Comparison of ENCODE assay signal across 17 mouse cellular contexts in the genomic region with DNA sequence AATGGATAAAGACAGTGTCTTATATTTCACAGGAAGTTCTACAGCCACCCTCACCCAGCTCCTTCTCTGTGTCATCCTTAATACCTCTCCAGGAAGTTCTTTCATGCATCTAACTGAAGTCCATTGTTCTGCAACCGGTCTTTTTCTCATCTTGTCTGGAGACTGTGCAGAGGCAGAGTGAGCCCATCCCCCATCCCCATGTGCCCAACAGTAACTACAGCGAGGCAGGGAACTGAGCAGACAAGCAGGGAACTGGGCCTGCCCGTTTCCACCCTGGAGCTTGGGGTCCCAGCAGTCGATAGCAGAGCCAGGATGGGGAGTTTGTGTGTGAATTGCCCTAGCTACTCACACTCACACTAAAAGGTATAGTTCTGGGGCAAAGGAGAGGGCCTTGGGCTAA. TPM values are rescaled to one million over a fixed set of nuclear protein-coding genes. Genes with fewer than 3 reads are reported as not detected.
DNase-seq lines count a peak whose midpoint lies in the region; ATAC-seq and TF ChIP-seq lines count a peak whose summit lies in the region.
"Had no signal": no experiment of that assay in that cellular context is flagged by ENCODE, and none has a peak within 500 bp of the region (broad histone marks: within the 10 kb centered on the region; RNA-seq: fewer than 3 reads in every experiment).

No protein-coding gene starts in this region.

- TF ChIP-seq CTCF in heart, postnatal 0 days (IDR thresholded peaks at IDR 0.05; ENCODE audit: low read depth) = no peak
- no peak for TF ChIP-seq CTCF in heart, adult 2 months (IDR thresholded peaks at IDR 0.05)

- intact Hi-C loops in heart, adult 2 months (cut with DNase I) = no loop called here

- H3K27me3 ChIP-seq in heart, postnatal 0 days (ENCODE audit: control insufficient read depth, insufficient read depth, low read length) = no peaks in the 10 kb centered on the region
- H3K27me3 ChIP-seq in heart, adult 2 months (ENCODE audit: control insufficient read depth, insufficient read depth, low read length) = no peaks in the 10 kb centered on the region
- no peaks in the 10 kb centered on the region for H3K27me3 ChIP-seq in midbrain, embryonic 11.5 days (ENCODE audit: control insufficient read depth, insufficient read depth, low read length)
- H3K27me3 ChIP-seq in midbrain, embryonic 13.5 days = no peaks in the 10 kb centered on the region
- no peaks in the 10 kb centered on the region for H3K27me3 ChIP-seq in limb, embryonic 11.5 days (ENCODE audit: control insufficient read depth, insufficient read depth, low read length)
- H3K27me3 ChIP-seq: embryonic facial prominence, embryonic 12.5 days; heart, embryonic 13.5 days had no signal

- no peaks in the 10 kb centered on the region for H3K9me3 ChIP-seq in heart, postnatal 0 days (replicated peaks; ENCODE audit: control insufficient read depth, low read length)
- no peaks in the 10 kb centered on the region for H3K9me3 ChIP-seq in midbrain, embryonic 11.5 days (ENCODE audit: control insufficient read depth, low read length)
- H3K9me3 ChIP-seq in midbrain, embryonic 13.5 days = no peaks in the 10 kb centered on the region
- no peaks in the 10 kb centered on the region for H3K9me3 ChIP-seq in limb, embryonic 11.5 days (ENCODE audit: control insufficient read depth, low read length)
- H3K9me3 ChIP-seq: embryonic facial prominence, embryonic 12.5 days; heart, embryonic 13.5 days had no signal

- peak; percentile 22 for DNase-seq in heart, postnatal 0 days (ENCODE audit: low spot score)
- no peak for DNase-seq in heart, adult 2 months
- peak; percentile 86 for DNase-seq in midbrain, embryonic 11.5 days (ENCODE audit: low spot score, missing footprints)
- DNase-seq in embryo, embryonic 11 days = peak; percentile 55
- DNase-seq in limb, embryonic 11.5 days (ENCODE audit: low spot score) = peak; percentile 52
- DNase-seq in cerebellum, postnatal 4 days (ENCODE audit: low spot score in 2 of 2) = no peak
- DNase-seq: cerebellum, adult 11-12 months; gastrocnemius, postnatal 10 days; kidney, postnatal 25 days; right cerebral cortex, postnatal 4 days had no signal

- peaks cover 47% of the 10 kb centered on the region for H3K36me3 ChIP-seq in heart, postnatal 0 days (replicated peaks; ENCODE audit: control insufficient read depth, insufficient read depth, low read length)
- H3K36me3 ChIP-seq in heart, adult 2 months (ENCODE audit: control insufficient read depth, insufficient read depth, low read length) = no peaks in the 10 kb centered on the region
- H3K36me3 ChIP-seq in midbrain, embryonic 11.5 days (ENCODE audit: control insufficient read depth, insufficient read depth, low read length) = no peaks in the 10 kb centered on the region; the same call in 1 of the 2 replicates
- H3K36me3 ChIP-seq in midbrain, embryonic 13.5 days = peaks cover 63% of the 10 kb centered on the region
- 0 out of 2 replicates have a peak, but pooled peaks cover 2% of the 10 kb centered on the region for H3K36me3 ChIP-seq in limb, embryonic 11.5 days (ENCODE audit: control insufficient read depth, insufficient read depth, low read length)

- peaks cover 45% of the 10 kb centered on the region for H3K4me1 ChIP-seq in heart, postnatal 0 days (ENCODE audit: control insufficient read depth, insufficient read depth)
- peaks cover 12% of the 10 kb centered on the region for H3K4me1 ChIP-seq in heart, adult 2 months (ENCODE audit: control insufficient read depth, insufficient read depth, low read length)
- H3K4me1 ChIP-seq in midbrain, embryonic 11.5 days (ENCODE audit: control insufficient read depth, insufficient read depth, low read length) = peaks cover 5% of the 10 kb centered on the region
- peaks cover 36% of the 10 kb centered on the region for H3K4me1 ChIP-seq in midbrain, embryonic 13.5 days (replicated peaks)
- peaks cover 8% of the 10 kb centered on the region; the same call in 1 of the 2 replicates for H3K4me1 ChIP-seq in limb, embryonic 11.5 days (ENCODE audit: control insufficient read depth, insufficient read depth, low read length)

- 38% methylated on average over 4 of the region's 4 CpGs for WGBS in heart, postnatal 0 days
- WGBS in heart, adult 2 months = 57% methylated on average over 4 of the region's 4 CpGs
- WGBS in midbrain, embryonic 11.5 days = 33% methylated on average over 4 of the region's 4 CpGs
- 17% methylated on average over 4 of the region's 4 CpGs for WGBS in midbrain, embryonic 13.5 days
- 50% methylated on average over 4 of the region's 4 CpGs for WGBS in limb, embryonic 11.5 days

- no peaks in the 10 kb centered on the region for H3K79me2 ChIP-seq in heart, adult 2 months (replicated peaks; ENCODE audit: control insufficient read depth, insufficient read depth, low read length)

- H3K4me3 ChIP-seq in heart, postnatal 0 days (ENCODE audit: low read depth, low read length) = no peak overlapping the region
- no peak overlapping the region for H3K4me3 ChIP-seq in heart, adult 2 months
- no peak overlapping the region for H3K4me3 ChIP-seq in midbrain, embryonic 11.5 days (ENCODE audit: low read depth, low read length)
- no peak overlapping the region for H3K4me3 ChIP-seq in midbrain, embryonic 13.5 days (replicated peaks)
- H3K4me3 ChIP-seq in limb, embryonic 11.5 days (ENCODE audit: low read depth, low read length) = no peak overlapping the region
- H3K4me3 ChIP-seq: embryonic facial prominence, embryonic 12.5 days; heart, embryonic 13.5 days had no signal

- no peak for ATAC-seq in heart, postnatal 0 days (ENCODE audit: insufficient read depth, low read depth)
- no peak for ATAC-seq in midbrain, embryonic 11.5 days (ENCODE audit: low FRiP score)
- no peak for ATAC-seq in midbrain, embryonic 13.5 days
- ATAC-seq in limb, embryonic 11.5 days (ENCODE audit: insufficient number of reproducible peaks, low FRiP score, low TSS enrichment, low read depth) = no peak
- ATAC-seq: activated CD4-positive, CD25-positive, alpha-beta regulatory T cell, adult 4 months; forebrain, embryonic 14.5 days; intestine, embryonic 16.5 days had no signal

- H3K4me2 ChIP-seq in heart, postnatal 0 days (ENCODE audit: low read depth, low read length) = no peak overlapping the region
- no peak overlapping the region for H3K4me2 ChIP-seq in midbrain, embryonic 11.5 days
- H3K4me2 ChIP-seq in midbrain, embryonic 13.5 days (replicated peaks) = no peak overlapping the region
- no peak overlapping the region for H3K4me2 ChIP-seq in limb, embryonic 11.5 days (ENCODE audit: low read depth, severe bottlenecking)
- H3K4me2 ChIP-seq: embryonic facial prominence, embryonic 12.5 days; heart, embryonic 13.5 days had no signal

- no peak overlapping the region for H3K27ac ChIP-seq in heart, postnatal 0 days (ENCODE audit: low read depth)
- no peak overlapping the region for H3K27ac ChIP-seq in heart, adult 2 months
- no peak overlapping the region for H3K27ac ChIP-seq in midbrain, embryonic 11.5 days (ENCODE audit: low read depth, low read length)
- H3K27ac ChIP-seq in midbrain, embryonic 13.5 days = no peak overlapping the region
- no peak overlapping the region for H3K27ac ChIP-seq in limb, embryonic 11.5 days (replicated peaks; ENCODE audit: low read depth, low read length)
- H3K27ac ChIP-seq: liver, embryonic 14.5 days had no signal

- no peak for TF ChIP-seq POLR2A in heart, adult 2 months (IDR thresholded peaks at IDR 0.05; ENCODE audit: insufficient read depth, low read depth, low read length)

- TF ChIP-seq EP300 in heart, postnatal 0 days (IDR thresholded peaks at IDR 0.05; ENCODE audit: low read depth) = no peak
- TF ChIP-seq EP300 in heart, adult 2 months (IDR thresholded peaks at IDR 0.05; ENCODE audit: insufficient read depth, low read depth, low read length) = no peak

- no peak overlapping the region for H3K9ac ChIP-seq in heart, postnatal 0 days (replicated peaks; ENCODE audit: low read depth, low read length)
- no peak overlapping the region for H3K9ac ChIP-seq in heart, adult 2 months (ENCODE audit: low read depth, low read length)
- no peak overlapping the region for H3K9ac ChIP-seq in midbrain, embryonic 11.5 days (ENCODE audit: low read length)
- no peak overlapping the region for H3K9ac ChIP-seq in midbrain, embryonic 13.5 days (replicated peaks)
- no peak overlapping the region for H3K9ac ChIP-seq in limb, embryonic 11.5 days (ENCODE audit: low read length)
- H3K9ac ChIP-seq: embryonic facial prominence, embryonic 12.5 days; liver, embryonic 14.5 days had no signal

RNA-seq across cellular contexts. Expression of a gene that starts 9.3 kb away (rescaled TPM):
- 35.9 and 47.8 TPM in 2 replicates for total RNA-seq in heart, postnatal 0 days (2014; rRNA removed; ENCODE audit: low replicate concordance)
- polyA plus RNA-seq in heart, postnatal 0 days (2015; fragmentation: Nextera tagmentation; extraction: Ambion mirVana) = 24.4 and 28.9 TPM in 2 replicates
- total RNA-seq in heart, adult 2 months (2021) = 10 to 100 TPM; 21.5 to 26.3 TPM
- polyA plus RNA-seq in heart, adult 2 months (2012; rRNA removed) = 30.7 and 32.2 TPM in 2 replicates
- 16.2 and 16.7 TPM in 2 replicates for polyA plus RNA-seq in midbrain, embryonic 11.5 days (2014; fragmentation: Nextera tagmentation; extraction: Ambion mirVana)
- polyA plus RNA-seq in midbrain, embryonic 13.5 days (2015; fragmentation: Nextera tagmentation; extraction: Ambion mirVana) = 42.5 and 46.4 TPM in 2 replicates
- 7.9 and 8.5 TPM in 2 replicates for polyA plus RNA-seq in limb, embryonic 11.5 days (2014; fragmentation: Nextera tagmentation; extraction: Ambion mirVana)

RNA-seq across cellular contexts. Expression of a gene that starts 37.5 kb away (rescaled TPM):
- 811 and 864 TPM in 2 replicates for total RNA-seq in heart, postnatal 0 days (2014; rRNA removed; ENCODE audit: low replicate concordance)
- polyA plus RNA-seq in heart, postnatal 0 days (2015; fragmentation: Nextera tagmentation; extraction: Ambion mirVana) = 522 and 571 TPM in 2 replicates
- total RNA-seq in heart, adult 2 months (2021) = 100 to 1,000 TPM; 214 to 275 TPM
- 193 and 266 TPM in 2 replicates for polyA plus RNA-seq in heart, adult 2 months (2012; rRNA removed)
- polyA plus RNA-seq in midbrain, embryonic 11.5 days (2014; fragmentation: Nextera tagmentation; extraction: Ambion mirVana) = 202 and 210 TPM in 2 replicates
- 244 and 284 TPM in 2 replicates for polyA plus RNA-seq in midbrain, embryonic 13.5 days (2015; fragmentation: Nextera tagmentation; extraction: Ambion mirVana)
- polyA plus RNA-seq in limb, embryonic 11.5 days (2014; fragmentation: Nextera tagmentation; extraction: Ambion mirVana) = 413 and 429 TPM in 2 replicates
- polyA plus RNA-seq: activated CD4-positive, CD25-positive, alpha-beta regulatory T cell, adult 4 months had no signal

Comparison
In these comparisons a context has a peak if more than half of its experiments do, and no peak if none do; other contexts are left out.
1. DNase-seq: peak in heart, postnatal 0 days (single experiment), midbrain, embryonic 11.5 days (single experiment), embryo, embryonic 11 days (single experiment) and limb, embryonic 11.5 days (single experiment); none in heart, adult 2 months (0 of 2) and cerebellum, postnatal 4 days (0 of 2).